Mouse (Mus musculus): ENCODE measurements around the gene Hmcn2. TPM values are rescaled to one million over a fixed set of nuclear protein-coding genes. Genes with fewer than 3 reads are reported as not detected.

Hmcn2 gene
- 0.16 and 0.18 TPM in 2 replicates for polyA plus RNA-seq (2015; fragmentation: Nextera tagmentation; extraction: Ambion mirVana)

DNA sequence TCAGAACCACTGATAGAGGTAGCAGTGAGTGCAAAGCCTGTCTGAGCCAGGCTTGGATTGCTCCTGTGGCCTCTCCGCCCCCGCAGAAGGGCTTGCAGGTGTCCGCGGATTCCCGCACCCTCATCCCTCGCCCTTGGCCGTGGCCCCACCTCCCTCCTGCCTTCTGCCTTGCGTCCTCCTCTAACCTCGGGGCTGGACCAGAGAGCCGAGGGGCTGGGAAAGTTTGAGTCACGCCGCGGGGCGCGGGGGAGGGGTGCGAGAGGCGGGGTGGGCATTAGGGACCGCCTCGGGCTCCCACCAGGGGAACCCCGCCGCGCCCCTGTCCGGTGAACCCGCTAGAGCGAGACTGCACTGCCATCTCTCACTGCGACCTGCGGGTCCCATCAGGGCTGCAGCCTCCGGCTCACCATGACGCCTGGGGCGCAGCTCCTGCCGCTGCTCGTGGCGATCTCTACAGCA is at the start of gene Hmcn2:
Gene Hmcn2 (plus strand): TSS at position 409 of the 459 bp plus-strand sequence.
- peak within 1 kb of the TSS; percentile 22 for H3K4me3 ChIP-seq (ENCODE audit: low read depth, low read length)
- H3K4me2 ChIP-seq (ENCODE audit: low read length): peak within 1 kb of the TSS; percentile 42
- no peak for ATAC-seq
- H3K9ac ChIP-seq (ENCODE audit: low read depth, low read length): 0 out of 2 replicates have a peak within 1 kb of the TSS, but pooled peaks have one; percentile 1
- H3K9me3 ChIP-seq (replicated peaks; ENCODE audit: control insufficient read depth, low read length, poor library complexity, severe bottlenecking): no peaks in the 10 kb centered on the region
- H3K4me1 ChIP-seq (ENCODE audit: control insufficient read depth, insufficient read depth, low read length): no peaks in the 10 kb centered on the region
- WGBS: 2% methylated on average over 27 of the region's 33 CpGs
- H3K27ac ChIP-seq (ENCODE audit: low read length): no peak within 1 kb of the TSS
- no peaks in the 10 kb centered on the region for H3K36me3 ChIP-seq (ENCODE audit: control insufficient read depth, insufficient read depth, low read length)
- H3K27me3 ChIP-seq (ENCODE audit: control insufficient read depth, insufficient read depth, low read depth, low read length): peaks cover 48% of the 10 kb centered on the region

DNA sequence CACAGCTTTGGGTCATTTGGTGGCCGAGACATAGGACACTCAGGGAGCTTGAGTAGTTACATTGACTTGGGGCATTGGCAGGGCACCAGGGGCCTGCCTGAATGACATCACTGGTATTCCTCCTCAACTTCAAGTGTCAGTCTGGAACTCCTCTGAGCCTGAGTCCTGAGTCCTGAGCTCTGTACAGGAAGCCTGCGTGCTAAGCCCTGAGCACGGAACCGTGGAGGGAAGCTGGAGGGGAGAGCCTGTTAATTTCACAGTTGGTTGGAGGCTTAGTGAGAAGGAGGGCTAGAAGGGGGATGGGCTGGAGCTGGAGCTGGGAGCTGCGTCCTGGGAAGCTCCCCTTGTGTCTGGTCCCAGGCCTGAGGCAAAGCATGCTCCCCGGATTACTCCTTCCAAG is 46.8 kb upstream of the Hmcn2 start:
- no peak overlapping the region for H3K4me3 ChIP-seq (ENCODE audit: low read depth, low read length)
- H3K9ac ChIP-seq (ENCODE audit: low read depth, low read length): no peak overlapping the region
- H3K36me3 ChIP-seq (ENCODE audit: control insufficient read depth, insufficient read depth, low read length): no peaks in the 10 kb centered on the region
- H3K9me3 ChIP-seq (replicated peaks; ENCODE audit: control insufficient read depth, low read length, poor library complexity, severe bottlenecking): no peaks in the 10 kb centered on the region
- no peak overlapping the region for H3K4me2 ChIP-seq (ENCODE audit: low read length)
- H3K27ac ChIP-seq (ENCODE audit: low read length): no peak overlapping the region
- 12% methylated on average over 6 of the region's 6 CpGs for WGBS
- no peaks in the 10 kb centered on the region for H3K27me3 ChIP-seq (ENCODE audit: control insufficient read depth, insufficient read depth, low read depth, low read length)
- H3K4me1 ChIP-seq (ENCODE audit: control insufficient read depth, insufficient read depth, low read length): peaks cover 56% of the 10 kb centered on the region
- no peak for ATAC-seq

DNA sequence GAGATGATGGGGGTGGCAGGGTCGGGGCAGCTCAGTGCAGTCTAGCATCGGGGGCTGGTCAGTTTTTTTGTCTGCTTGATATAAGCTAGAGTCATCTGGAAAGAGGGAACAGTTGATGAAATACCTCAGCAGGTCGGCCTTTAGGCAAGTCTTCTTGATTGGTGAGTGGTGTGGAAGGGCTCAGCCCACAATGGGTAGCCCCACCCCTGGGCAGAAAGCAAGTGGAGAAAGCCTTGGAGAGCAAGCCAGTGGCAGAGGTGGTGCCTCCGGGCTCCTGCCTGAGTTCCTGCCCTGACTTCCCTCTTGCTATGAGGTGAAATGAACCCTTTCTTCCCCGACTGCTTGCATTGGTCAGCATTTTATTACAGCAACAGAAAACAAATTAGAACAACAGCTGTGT is 45.6 kb upstream of the Hmcn2 start:
- WGBS: 29% methylated on average over 5 of the region's 5 CpGs

DNA sequence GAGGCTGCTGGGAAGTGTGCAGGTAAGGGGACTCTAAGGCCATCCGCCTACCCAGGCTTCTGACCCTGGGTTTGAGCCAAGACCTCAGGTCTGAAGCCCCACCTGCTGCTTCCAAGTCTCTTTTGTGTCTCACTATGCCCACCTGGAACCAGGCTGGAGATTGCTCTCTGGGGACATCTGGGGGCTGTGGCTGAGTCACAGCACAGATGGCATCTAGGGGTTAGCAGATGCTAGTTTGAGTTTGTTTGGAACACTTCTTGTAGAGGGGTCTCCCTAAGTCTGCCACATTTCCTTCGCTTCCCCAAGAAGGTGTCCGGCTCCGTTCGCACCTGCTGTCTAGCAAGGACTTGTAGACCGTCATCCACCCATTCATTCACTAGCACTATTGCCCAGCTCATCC is 45.0 kb upstream of the Hmcn2 start:
- Histone ChIP-seq H3K36me3 (ENCODE audit: control insufficient read depth, insufficient read depth, low read length) (no peaks in the 10 kb centered on the region), H3K27ac (ENCODE audit: low read length) (no peak overlapping the region), H3K9ac (ENCODE audit: low read depth, low read length) (no peak overlapping the region), H3K9me3 (replicated peaks; ENCODE audit: control insufficient read depth, low read length, poor library complexity, severe bottlenecking) (no peaks in the 10 kb centered on the region), H3K4me1 (ENCODE audit: control insufficient read depth, insufficient read depth, low read length) (peaks cover 39% of the 10 kb centered on the region), H3K4me2 (ENCODE audit: low read length) (no peak overlapping the region), H3K27me3 (ENCODE audit: control insufficient read depth, insufficient read depth, low read depth, low read length) (no peaks in the 10 kb centered on the region), H3K4me3 (ENCODE audit: low read depth, low read length) (no peak overlapping the region)
- 91% methylated on average over 6 of the region's 6 CpGs for WGBS
- ATAC-seq: no peak

More for the DNA sequence above, 45.6 kb upstream of the Hmcn2 start:
- no peak for ATAC-seq
- Histone ChIP-seq H3K9ac (ENCODE audit: low read depth, low read length) (no peak overlapping the region), H3K27me3 (ENCODE audit: control insufficient read depth, insufficient read depth, low read depth, low read length) (no peaks in the 10 kb centered on the region), H3K4me2 (ENCODE audit: low read length) (no peak overlapping the region), H3K4me1 (ENCODE audit: control insufficient read depth, insufficient read depth, low read length) (peaks cover 44% of the 10 kb centered on the region), H3K9me3 (replicated peaks; ENCODE audit: control insufficient read depth, low read length, poor library complexity, severe bottlenecking) (no peaks in the 10 kb centered on the region), H3K36me3 (ENCODE audit: control insufficient read depth, insufficient read depth, low read length) (no peaks in the 10 kb centered on the region), H3K27ac (ENCODE audit: low read length) (0 out of 2 replicates have a peak overlapping the region, but pooled peaks have one; percentile 17), H3K4me3 (ENCODE audit: low read depth, low read length) (no peak overlapping the region)

DNA sequence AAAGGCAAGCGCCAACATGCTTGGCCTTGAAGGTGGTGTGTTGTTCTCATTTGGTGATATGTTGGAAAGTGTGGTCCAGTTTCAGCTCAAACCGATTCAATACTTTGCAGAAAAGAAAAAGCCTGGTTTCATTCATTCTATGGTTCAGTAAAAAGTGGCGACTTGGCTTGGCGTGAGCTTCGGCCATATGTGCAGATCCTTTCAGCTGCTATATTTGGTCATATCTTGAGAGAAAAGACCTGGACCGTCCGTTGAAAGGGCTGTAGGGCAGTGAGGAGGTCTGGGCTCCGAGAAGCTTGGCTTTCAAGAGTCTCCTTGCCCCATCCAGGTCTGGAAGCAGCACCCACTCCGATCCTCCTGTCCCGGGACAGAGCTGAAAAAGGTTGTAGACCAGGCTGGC is 44.4 kb upstream of the Hmcn2 start:
- Histone ChIP-seq H3K9me3 (replicated peaks; ENCODE audit: control insufficient read depth, low read length, poor library complexity, severe bottlenecking) (no peaks in the 10 kb centered on the region), H3K36me3 (ENCODE audit: control insufficient read depth, insufficient read depth, low read length) (no peaks in the 10 kb centered on the region), H3K4me1 (ENCODE audit: control insufficient read depth, insufficient read depth, low read length) (peaks cover 32% of the 10 kb centered on the region), H3K9ac (ENCODE audit: low read depth, low read length) (no peak overlapping the region), H3K4me3 (ENCODE audit: low read depth, low read length) (no peak overlapping the region), H3K27me3 (ENCODE audit: control insufficient read depth, insufficient read depth, low read depth, low read length) (no peaks in the 10 kb centered on the region), H3K4me2 (ENCODE audit: low read length) (no peak overlapping the region), H3K27ac (ENCODE audit: low read length) (no peak overlapping the region)
- 95% methylated on average over 10 of the region's 10 CpGs for WGBS
- no peak for ATAC-seq

DNA sequence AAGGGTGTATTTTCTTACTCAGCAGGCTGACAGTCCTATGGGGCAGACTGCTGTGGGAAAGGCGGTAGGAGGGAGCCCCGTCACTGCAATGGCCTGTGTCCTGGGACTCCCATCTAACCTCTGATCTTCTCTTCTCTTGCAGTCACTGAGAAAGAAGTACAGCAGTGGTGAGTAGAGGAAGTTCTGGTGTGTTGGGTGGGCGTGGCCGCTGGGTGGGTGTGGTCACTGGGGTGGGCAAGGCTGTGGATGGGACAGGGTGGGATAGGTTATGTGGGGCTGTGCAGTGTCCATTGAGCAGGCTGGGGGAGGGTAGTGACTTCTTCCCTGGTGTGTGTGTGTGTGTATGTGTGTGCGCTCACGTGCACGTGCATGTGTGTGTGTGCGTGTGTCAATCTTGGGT is 43.7 kb upstream of the Hmcn2 start:
- peaks cover 26% of the 10 kb centered on the region for H3K4me1 ChIP-seq (ENCODE audit: control insufficient read depth, insufficient read depth, low read length)
- no peaks in the 10 kb centered on the region for H3K9me3 ChIP-seq (replicated peaks; ENCODE audit: control insufficient read depth, low read length, poor library complexity, severe bottlenecking)
- H3K4me3 ChIP-seq (ENCODE audit: low read depth, low read length): no peak overlapping the region
- no peak overlapping the region for H3K9ac ChIP-seq (ENCODE audit: low read depth, low read length)
- H3K27me3 ChIP-seq (ENCODE audit: control insufficient read depth, insufficient read depth, low read depth, low read length): no peaks in the 10 kb centered on the region
- ATAC-seq: no peak
- H3K27ac ChIP-seq (ENCODE audit: low read length): no peak overlapping the region
- 91% methylated on average over 8 of the region's 8 CpGs for WGBS
- H3K4me2 ChIP-seq (ENCODE audit: low read length): no peak overlapping the region
- H3K36me3 ChIP-seq (ENCODE audit: control insufficient read depth, insufficient read depth, low read length): no peaks in the 10 kb centered on the region

DNA sequence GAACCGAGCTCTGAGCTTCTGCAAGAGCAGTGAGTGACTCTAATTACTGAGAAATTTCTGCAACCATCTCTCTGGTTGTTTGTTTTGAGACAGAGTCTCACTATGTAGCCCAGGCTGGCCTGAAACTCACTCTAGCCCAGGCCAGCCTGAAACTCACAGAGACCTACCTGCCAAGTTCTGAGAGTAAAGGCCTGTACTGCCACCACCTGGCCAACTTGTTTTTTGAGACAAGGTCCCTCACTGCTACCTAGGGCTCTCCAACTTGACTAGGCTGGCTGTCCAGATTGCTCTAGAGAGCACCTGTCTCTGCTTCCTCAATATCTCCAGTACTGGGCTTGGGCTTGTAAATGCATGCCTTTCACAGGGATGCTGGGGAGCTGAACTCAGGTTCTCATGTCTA is 43.1 kb upstream of the Hmcn2 start:
- Histone ChIP-seq H3K4me2 (ENCODE audit: low read length) (no peak overlapping the region), H3K9ac (ENCODE audit: low read depth, low read length) (no peak overlapping the region), H3K27ac (ENCODE audit: low read length) (no peak overlapping the region), H3K27me3 (ENCODE audit: control insufficient read depth, insufficient read depth, low read depth, low read length) (no peaks in the 10 kb centered on the region), H3K36me3 (ENCODE audit: control insufficient read depth, insufficient read depth, low read length) (0 out of 2 replicates have a peak, but pooled peaks cover 4% of the 10 kb centered on the region), H3K4me3 (ENCODE audit: low read depth, low read length) (no peak overlapping the region), H3K4me1 (ENCODE audit: control insufficient read depth, insufficient read depth, low read length) (peaks cover 20% of the 10 kb centered on the region), H3K9me3 (replicated peaks; ENCODE audit: control insufficient read depth, low read length, poor library complexity, severe bottlenecking) (no peaks in the 10 kb centered on the region)
- ATAC-seq: no peak
- 79% methylated on average over 1 of the region's 1 CpGs for WGBS

DNA sequence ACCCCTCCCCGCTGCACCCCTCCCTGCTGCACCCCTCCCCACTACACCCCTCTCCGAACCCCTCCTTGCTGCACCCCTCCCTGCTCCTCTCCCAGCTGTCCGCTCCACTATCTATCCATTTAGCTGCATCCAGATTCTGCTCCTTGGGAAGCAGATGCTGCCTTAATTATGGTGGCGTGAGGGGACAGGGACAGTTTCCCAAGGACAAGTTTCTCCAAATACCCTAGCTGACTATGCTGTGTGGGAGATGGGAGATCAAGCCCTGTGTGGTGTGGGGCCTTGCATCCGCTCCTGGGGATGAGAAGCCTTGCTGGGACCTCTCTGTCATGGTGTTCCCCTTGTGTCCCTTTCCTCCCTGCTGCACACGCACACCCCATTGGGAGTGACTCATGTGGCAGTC is 39.2 kb upstream of the Hmcn2 start:
- H3K4me1 ChIP-seq (ENCODE audit: control insufficient read depth, insufficient read depth, low read length): no peaks in the 10 kb centered on the region
- ATAC-seq: no peak
- 90% methylated on average over 6 of the region's 6 CpGs for WGBS
- 0 out of 2 replicates have a peak, but pooled peaks cover 9% of the 10 kb centered on the region for H3K36me3 ChIP-seq (ENCODE audit: control insufficient read depth, insufficient read depth, low read length)
- no peak overlapping the region for H3K4me2 ChIP-seq (ENCODE audit: low read length)
- H3K9ac ChIP-seq (ENCODE audit: low read depth, low read length): no peak overlapping the region
- no peak overlapping the region for H3K27ac ChIP-seq (ENCODE audit: low read length)
- no peak overlapping the region for H3K4me3 ChIP-seq (ENCODE audit: low read depth, low read length)
- no peaks in the 10 kb centered on the region for H3K27me3 ChIP-seq (ENCODE audit: control insufficient read depth, insufficient read depth, low read depth, low read length)
- no peaks in the 10 kb centered on the region for H3K9me3 ChIP-seq (replicated peaks; ENCODE audit: control insufficient read depth, low read length, poor library complexity, severe bottlenecking)

DNA sequence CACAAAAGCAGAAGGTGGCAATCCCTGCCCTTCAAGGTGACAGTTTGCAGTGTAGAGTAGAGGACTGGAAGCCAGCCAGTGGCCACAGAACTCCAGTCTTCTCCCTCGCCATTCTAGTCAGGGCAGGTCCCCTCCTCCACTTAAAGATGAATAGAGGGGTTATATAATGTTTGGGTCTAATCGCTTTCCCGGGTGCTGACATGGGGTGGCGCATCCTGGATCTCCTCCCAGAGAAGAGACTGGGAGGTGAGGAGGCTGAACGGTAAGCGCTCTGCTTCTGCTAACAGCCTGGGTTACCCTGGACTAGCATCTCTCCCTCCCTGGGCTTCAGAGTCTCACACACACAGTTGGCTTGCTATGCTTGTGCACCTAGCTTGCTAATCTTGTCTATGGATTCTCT is 36.4 kb upstream of the Hmcn2 start:
- WGBS: 64% methylated on average over 6 of the region's 6 CpGs
- H3K9ac ChIP-seq (ENCODE audit: low read depth, low read length): no peak overlapping the region
- no peaks in the 10 kb centered on the region for H3K4me1 ChIP-seq (ENCODE audit: control insufficient read depth, insufficient read depth, low read length)
- no peak for ATAC-seq
- H3K36me3 ChIP-seq (ENCODE audit: control insufficient read depth, insufficient read depth, low read length): peaks cover 20% of the 10 kb centered on the region
- H3K4me3 ChIP-seq (ENCODE audit: low read depth, low read length): no peak overlapping the region
- no peaks in the 10 kb centered on the region for H3K9me3 ChIP-seq (replicated peaks; ENCODE audit: control insufficient read depth, low read length, poor library complexity, severe bottlenecking)
- no peak overlapping the region for H3K27ac ChIP-seq (ENCODE audit: low read length)
- no peaks in the 10 kb centered on the region for H3K27me3 ChIP-seq (ENCODE audit: control insufficient read depth, insufficient read depth, low read depth, low read length)
- no peak overlapping the region for H3K4me2 ChIP-seq (ENCODE audit: low read length)
